Mouse (Mus musculus) midbrain, embryonic 12.5 days (tissue): ENCODE data around the gene Opa1. TPM values are rescaled to one million over a fixed set of nuclear protein-coding genes. Genes with fewer than 3 reads are reported as not detected.
A peak's percentile ranks its signal among the peaks of the same experiment; 100 is the strongest.

Source experiments
- ATAC-seq: fragments of 200-750 bp; cut with Nextera tagmentation; 2 replicates; pipeline ENCODE4 v1.8.0; 2017; ENCODE audit warnings: low read depth, moderate TSS enrichment, moderate library complexity; ENCODE audit not compliant: low FRiP score
- H3K27ac ChIP-seq: fragments of 300-500 bp; sonication (generic); replicated peaks from 2 replicates; pipeline ENCODE4 v1.5.1; 2016; ENCODE audit warnings: mild to moderate bottlenecking
- H3K27me3 ChIP-seq: fragments of 300-500 bp; sonication (generic); 2 replicates; pipeline ENCODE4 v1.6.1; 2016; ENCODE audit warnings: mild to moderate bottlenecking
- H3K36me3 ChIP-seq: fragments of 300-500 bp; sonication (generic); 2 replicates; pipeline ENCODE4 v1.6.1; 2016
- H3K4me1 ChIP-seq: fragments of 300-500 bp; sonication (generic); 2 replicates; pipeline ENCODE4 v1.6.1; 2016
- H3K4me2 ChIP-seq: fragments of 300-500 bp; sonication (generic); replicated peaks from 2 replicates; pipeline ENCODE4 v1.6.1; 2016; ENCODE audit warnings: mild to moderate bottlenecking, moderate library complexity
- H3K4me3 ChIP-seq: fragments of 300-500 bp; sonication (generic); 2 replicates; pipeline ENCODE4 v1.5.1; 2016; ENCODE audit warnings: mild to moderate bottlenecking
- H3K9ac ChIP-seq: fragments of 300-500 bp; sonication (generic); replicated peaks from 2 replicates; pipeline ENCODE4 v1.6.1; 2016; ENCODE audit warnings: mild to moderate bottlenecking, moderate library complexity
- H3K9me3 ChIP-seq: fragments of 300-500 bp; sonication (generic); 2 replicates; pipeline ENCODE4 v1.6.1; 2016; ENCODE audit warnings: mild to moderate bottlenecking
- WGBS: fragments of 180-500 bp; shearing (Covaris S2); methylation state at CpG from one replicate; pipeline ENCODE4 v1.1.7; 2016; 5-methylcytosine and 5-hydroxymethylcytosine counted together
- polyA plus RNA-seq: library from polyadenylated mRNA; unstranded; fragments of >200 nt; fragmentation: Nextera tagmentation; extraction: Ambion mirVana; gene quantifications from 2 replicates; pipeline ENCODE4 v1.2.1, GENCODE M21; 2016

Opa1 gene
- polyA plus RNA-seq, 1 experiment from 2014 or later = 50.4 TPM

DNA sequence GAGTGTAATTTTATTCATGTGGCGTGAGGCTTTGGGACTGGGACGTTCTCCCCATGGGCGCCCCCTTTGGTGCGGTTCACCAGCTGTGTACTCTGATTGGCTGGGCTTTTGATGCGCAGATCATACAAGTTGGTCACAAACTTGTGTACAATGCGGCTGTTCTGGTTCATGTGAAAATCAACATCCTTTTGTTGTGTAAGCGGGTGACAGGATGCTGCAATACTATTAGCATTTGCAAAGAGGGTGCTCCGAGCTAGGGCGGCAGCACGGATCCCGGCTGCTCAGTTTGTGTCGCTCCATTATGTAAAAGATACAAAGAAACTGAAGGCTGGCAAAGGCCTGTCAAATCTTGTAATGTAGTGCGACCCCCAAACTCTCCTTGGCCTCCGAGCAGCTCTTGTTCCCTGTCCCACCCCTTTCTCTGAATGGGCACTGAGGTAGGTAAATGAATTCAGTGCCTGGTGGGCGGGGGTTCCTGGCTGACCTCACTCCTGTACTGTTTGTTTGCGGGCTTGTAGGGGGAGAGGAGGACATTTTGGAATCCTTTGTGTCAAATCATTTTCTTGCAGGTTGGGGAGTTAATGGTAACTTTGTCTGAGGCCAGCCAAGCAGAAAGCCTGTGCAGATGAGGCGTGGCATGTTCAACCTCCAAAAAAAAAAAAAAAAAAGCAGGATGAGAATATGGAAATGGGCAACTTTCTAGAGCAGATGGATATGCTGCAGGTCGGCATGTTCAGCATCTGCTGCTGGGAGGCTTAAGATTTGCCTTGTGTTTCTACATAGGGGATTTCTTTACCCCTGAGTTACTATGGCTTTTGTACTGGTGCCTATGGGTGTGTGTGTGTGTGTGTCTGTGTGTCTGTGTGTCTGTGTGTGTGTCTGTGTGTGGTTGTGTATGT is 78.8 kb downstream of the Opa1 start:
- H3K27me3 ChIP-seq = peaks cover 81% of the 10 kb centered on the region
- peak overlapping the region; percentile 18; the same call in 1 of the 2 replicates for H3K4me3 ChIP-seq
- peak; percentile 94 for ATAC-seq
- H3K27ac ChIP-seq = peak overlapping the region; percentile 57
- H3K4me2 ChIP-seq = peak overlapping the region; percentile 50
- WGBS = 4% methylated on average over 18 of the region's 18 CpGs
- no peaks in the 10 kb centered on the region for H3K36me3 ChIP-seq
- no peak overlapping the region for H3K9ac ChIP-seq
- no peaks in the 10 kb centered on the region for H3K9me3 ChIP-seq
- H3K4me1 ChIP-seq = peaks cover 28% of the 10 kb centered on the region

DNA sequence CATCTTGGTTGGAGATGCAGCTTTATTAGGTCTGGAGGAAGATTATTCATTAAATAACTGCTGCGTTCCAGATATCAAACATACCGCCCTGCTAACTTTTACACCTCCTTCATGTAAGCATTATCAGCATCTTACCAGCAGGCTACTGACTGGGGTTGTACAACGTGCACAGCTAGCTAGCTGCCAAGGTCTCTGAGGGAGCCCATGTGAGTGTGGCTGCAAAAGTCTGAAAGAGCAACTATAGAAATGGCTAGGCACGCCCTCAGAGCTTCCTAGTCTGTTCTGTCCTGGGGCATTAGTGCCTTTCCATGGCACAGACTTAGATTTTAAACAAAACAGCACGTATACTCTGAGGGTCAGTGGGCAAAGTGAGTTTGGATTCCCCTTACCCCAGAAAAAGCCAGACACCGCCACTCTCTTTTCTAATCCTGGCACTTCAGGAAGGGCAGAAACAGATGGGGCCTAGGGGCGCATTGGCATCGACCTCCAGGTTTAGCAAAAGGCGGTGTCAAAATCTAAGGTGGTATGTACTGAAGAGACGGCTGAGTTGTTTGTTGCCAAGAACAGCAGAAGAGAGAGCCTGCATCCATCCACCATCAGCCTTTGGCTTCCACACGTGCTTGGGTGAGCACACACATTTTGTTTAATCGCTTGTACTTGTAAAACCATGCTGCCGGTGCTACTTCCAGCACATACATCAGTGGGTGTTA is 80.1 kb downstream of the Opa1 start:
- no peak overlapping the region for H3K27ac ChIP-seq
- no peak overlapping the region for H3K9ac ChIP-seq
- WGBS = 81% methylated on average over 13 of the region's 13 CpGs
- H3K27me3 ChIP-seq = peaks cover 83% of the 10 kb centered on the region
- no peaks in the 10 kb centered on the region for H3K9me3 ChIP-seq
- H3K4me2 ChIP-seq = no peak overlapping the region
- no peak overlapping the region for H3K4me3 ChIP-seq
- H3K4me1 ChIP-seq = peaks cover 28% of the 10 kb centered on the region
- no peaks in the 10 kb centered on the region for H3K36me3 ChIP-seq
- ATAC-seq = no peak

DNA sequence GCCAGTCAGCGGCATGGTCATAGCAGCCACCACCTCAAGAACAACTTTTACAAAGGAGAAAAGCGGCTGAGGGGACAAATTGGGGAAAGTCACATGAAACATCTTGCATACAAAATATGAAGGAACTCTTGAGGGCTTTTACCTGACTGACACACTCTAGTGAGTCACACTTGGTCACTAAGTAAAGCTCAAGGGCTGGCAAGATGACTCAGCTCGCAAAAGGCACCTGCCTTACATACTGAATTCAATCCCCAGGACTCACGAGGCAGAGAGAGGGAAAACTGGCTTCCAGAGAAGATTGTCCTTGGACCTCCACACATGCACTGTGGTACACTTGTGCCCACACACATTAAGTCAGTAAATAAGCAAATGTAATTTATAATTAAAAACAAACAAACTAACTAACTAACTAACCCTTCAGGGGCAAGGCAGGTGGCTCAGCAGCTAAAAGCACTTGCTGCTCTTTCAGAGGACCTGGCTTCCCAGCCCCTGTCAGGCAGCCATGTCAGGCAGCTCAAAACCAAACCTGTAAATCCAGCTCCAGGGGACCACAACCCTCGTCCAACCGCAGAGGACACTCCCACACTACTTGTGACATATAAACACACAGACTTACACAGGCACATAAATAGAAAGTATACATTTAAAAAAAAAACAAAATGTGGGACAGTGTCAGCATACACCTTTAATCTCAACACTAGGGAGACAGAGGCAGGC is 84.1 kb downstream of the Opa1 start:
- H3K36me3 ChIP-seq = no peaks in the 10 kb centered on the region
- H3K27ac ChIP-seq = no peak overlapping the region
- ATAC-seq = no peak
- H3K27me3 ChIP-seq = peaks cover 89% of the 10 kb centered on the region
- H3K9me3 ChIP-seq = no peaks in the 10 kb centered on the region
- H3K9ac ChIP-seq = no peak overlapping the region
- no peak overlapping the region for H3K4me3 ChIP-seq
- H3K4me2 ChIP-seq = no peak overlapping the region
- 86% methylated on average over 6 of the region's 6 CpGs for WGBS
- H3K4me1 ChIP-seq = peaks cover 28% of the 10 kb centered on the region

DNA sequence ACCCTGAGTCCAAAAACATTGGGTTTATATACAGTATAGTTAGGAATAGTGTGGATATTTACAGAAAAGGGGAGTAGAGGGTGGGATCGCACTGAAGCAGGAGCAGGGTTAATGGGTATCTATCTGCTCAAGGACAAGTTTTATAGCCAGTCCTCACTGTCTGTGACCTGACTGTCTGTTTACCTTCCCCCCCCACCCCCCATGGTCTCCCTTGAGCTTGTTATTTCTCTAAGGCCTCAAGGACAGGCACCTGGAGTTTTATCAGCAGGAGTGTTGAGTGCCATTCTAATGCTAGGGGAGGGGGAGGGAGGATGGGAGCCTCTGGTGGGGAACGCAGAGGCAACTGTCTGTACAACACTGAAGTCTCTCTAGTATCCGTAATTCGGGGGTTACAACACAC is 85.3 kb downstream of the Opa1 start:
- ATAC-seq = no peak
- Histone ChIP-seq H3K27me3 (peaks cover 89% of the 10 kb centered on the region), H3K36me3 (no peaks in the 10 kb centered on the region), H3K4me2 (no peak overlapping the region), H3K27ac (no peak overlapping the region), H3K9me3 (no peaks in the 10 kb centered on the region), H3K4me3 (no peak overlapping the region), H3K9ac (no peak overlapping the region), H3K4me1 (peaks cover 16% of the 10 kb centered on the region)
- 51% methylated on average over 4 of the region's 4 CpGs for WGBS

DNA sequence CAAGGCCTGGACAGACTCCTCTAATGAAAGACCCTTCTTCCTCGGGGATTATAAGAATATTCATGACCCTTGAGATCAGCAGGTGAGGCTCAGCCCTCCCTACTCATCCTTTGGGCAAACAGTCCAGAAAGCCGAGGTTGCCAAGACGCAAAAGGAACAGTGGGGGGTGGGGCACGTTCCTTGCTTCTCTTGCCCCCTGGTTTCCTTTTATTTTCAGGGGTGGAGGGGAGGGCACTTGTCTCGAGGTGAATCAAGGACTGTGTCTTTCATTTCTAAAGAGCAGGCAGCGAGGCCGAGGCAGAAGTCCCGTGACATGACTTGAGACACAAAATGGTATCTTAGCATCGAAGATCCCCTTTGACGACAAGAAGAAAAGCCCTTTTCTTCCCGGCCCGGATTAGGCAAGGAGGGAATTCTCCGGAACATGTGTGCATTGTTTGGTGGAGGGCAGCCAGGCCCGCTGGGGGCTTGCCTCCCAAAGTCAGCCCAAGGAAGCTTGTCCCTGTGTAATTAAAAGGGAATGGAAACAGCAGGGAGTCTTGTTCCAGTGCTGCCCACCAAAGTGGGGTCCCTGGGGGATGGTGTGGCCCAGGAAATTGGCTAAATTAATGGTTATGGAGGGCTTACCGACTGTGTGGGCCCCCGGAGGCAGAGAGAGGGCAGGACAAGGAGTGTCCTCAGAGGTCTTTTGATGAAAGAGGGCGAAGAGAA is 88.0 kb downstream of the Opa1 start:
- H3K36me3 ChIP-seq = no peaks in the 10 kb centered on the region
- WGBS = 2% methylated on average over 17 of the region's 17 CpGs
- H3K4me1 ChIP-seq = peaks cover 15% of the 10 kb centered on the region
- no peaks in the 10 kb centered on the region for H3K9me3 ChIP-seq
- H3K9ac ChIP-seq = no peak overlapping the region
- H3K4me2 ChIP-seq = peak overlapping the region; percentile 35
- H3K27ac ChIP-seq = peak overlapping the region; percentile 40; the same call in 1 of the 2 replicates
- ATAC-seq = peak; percentile 82
- no peak overlapping the region for H3K4me3 ChIP-seq
- peaks cover 88% of the 10 kb centered on the region for H3K27me3 ChIP-seq

DNA sequence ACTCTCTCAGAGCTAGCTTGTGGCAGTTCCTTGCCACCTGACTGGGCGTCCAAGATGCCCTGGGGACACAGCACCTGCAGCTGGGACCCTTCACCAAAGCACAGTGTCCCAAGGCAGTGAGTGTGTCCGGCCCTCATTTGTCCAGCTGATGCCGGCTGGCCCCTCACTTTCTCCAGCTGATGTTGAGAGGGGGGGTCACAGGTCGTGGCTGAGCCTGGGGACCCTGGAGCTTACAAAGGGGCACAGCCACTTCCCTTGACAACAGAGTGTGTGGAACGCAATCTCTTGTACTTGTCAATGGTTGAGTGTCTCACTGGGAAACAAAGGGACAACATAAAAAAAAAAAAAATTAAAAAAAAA is 88.5 kb downstream of the Opa1 start:
- ATAC-seq = no peak; the same call in 1 of the 2 replicates
- Histone ChIP-seq H3K36me3 (no peaks in the 10 kb centered on the region), H3K27me3 (peaks cover 88% of the 10 kb centered on the region), H3K4me2 (peak overlapping the region; percentile 35), H3K4me3 (no peak overlapping the region), H3K4me1 (peaks cover 15% of the 10 kb centered on the region), H3K27ac (peak overlapping the region; percentile 40; the same call in 1 of the 2 replicates), H3K9me3 (no peaks in the 10 kb centered on the region), H3K9ac (no peak overlapping the region)
- 0% methylated on average over 5 of the region's 5 CpGs for WGBS

DNA sequence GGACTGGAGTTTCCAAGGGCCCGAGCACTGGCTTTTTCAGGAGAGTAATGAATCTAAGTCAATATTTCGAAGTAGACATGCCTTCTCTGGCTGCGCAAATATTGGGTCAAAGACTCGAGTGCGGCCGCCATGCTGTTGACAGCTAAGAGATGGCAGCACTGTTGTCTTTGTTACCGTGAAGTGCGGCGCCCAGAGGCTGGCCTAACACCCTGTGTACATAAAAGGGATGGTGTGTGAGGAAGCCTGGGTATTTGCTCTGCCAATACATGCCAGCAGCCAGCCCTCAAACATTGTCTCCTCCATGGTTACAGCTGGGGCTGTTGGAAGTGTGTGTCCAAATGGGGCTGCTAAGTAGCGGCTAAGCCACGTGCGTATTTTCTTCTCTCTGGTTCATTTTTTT is 89.3 kb downstream of the Opa1 start:
- ATAC-seq = 0 out of 2 replicates have a peak, but pooled peaks have one; percentile 28
- Histone ChIP-seq H3K4me2 (no peak overlapping the region), H3K4me1 (peaks cover 15% of the 10 kb centered on the region), H3K27ac (no peak overlapping the region), H3K4me3 (no peak overlapping the region), H3K9me3 (no peaks in the 10 kb centered on the region), H3K9ac (no peak overlapping the region), H3K36me3 (no peaks in the 10 kb centered on the region), H3K27me3 (peaks cover 88% of the 10 kb centered on the region)
- 64% methylated on average over 12 of the region's 12 CpGs for WGBS

DNA sequence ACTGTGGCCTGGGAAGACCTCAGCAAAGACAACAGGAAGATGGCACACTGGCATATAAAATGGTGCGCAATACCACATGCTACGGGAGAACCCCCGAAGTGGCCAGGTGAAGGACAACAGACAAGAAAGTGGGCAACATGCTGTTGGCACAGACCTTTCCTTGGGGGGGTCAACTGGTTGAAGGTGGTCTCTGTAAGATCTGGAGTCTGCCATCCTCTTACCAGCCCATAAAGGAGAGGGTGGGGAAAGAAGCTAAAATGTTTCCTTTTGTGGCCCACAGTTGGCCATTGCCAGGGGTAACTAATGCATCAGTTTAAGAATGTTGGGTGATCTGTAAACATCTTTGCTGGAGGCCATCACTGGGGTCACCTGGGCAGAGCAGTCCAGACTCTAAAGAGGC is 91.7 kb downstream of the Opa1 start:
- Histone ChIP-seq H3K4me1 (peaks cover 15% of the 10 kb centered on the region), H3K4me3 (no peak overlapping the region), H3K9me3 (no peaks in the 10 kb centered on the region), H3K4me2 (no peak overlapping the region), H3K27me3 (peaks cover 83% of the 10 kb centered on the region), H3K9ac (no peak overlapping the region), H3K27ac (no peak overlapping the region), H3K36me3 (no peaks in the 10 kb centered on the region)
- 99% methylated on average over 3 of the region's 3 CpGs for WGBS
- no peak for ATAC-seq

DNA sequence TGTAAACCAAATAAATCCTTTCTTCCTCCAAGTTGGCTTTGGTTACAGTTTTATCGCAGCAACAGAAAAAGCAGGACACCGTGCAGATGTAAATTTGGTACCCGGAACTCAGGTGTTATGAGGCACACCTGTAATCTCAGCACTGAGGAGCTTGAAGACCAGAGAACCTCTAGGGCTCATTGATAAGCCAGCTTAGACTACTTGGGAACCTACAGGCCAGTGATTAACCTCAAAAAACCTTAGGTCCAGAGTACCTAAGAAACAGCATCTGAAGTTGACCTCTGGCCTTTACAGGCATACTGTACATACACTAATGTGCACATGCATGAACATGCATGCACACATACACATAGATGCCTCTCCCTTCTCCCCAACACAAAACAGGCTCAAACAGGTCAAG is 94.1 kb downstream of the Opa1 start:
- H3K4me1 ChIP-seq = no peaks in the 10 kb centered on the region
- H3K9ac ChIP-seq = no peak overlapping the region
- no peak overlapping the region for H3K4me3 ChIP-seq
- ATAC-seq = no peak
- H3K27ac ChIP-seq = no peak overlapping the region
- peaks cover 91% of the 10 kb centered on the region for H3K27me3 ChIP-seq
- over 99% methylated on average over 3 of the region's 3 CpGs for WGBS
- H3K9me3 ChIP-seq = peaks cover 5% of the 10 kb centered on the region
- H3K36me3 ChIP-seq = no peaks in the 10 kb centered on the region
- no peak overlapping the region for H3K4me2 ChIP-seq

DNA sequence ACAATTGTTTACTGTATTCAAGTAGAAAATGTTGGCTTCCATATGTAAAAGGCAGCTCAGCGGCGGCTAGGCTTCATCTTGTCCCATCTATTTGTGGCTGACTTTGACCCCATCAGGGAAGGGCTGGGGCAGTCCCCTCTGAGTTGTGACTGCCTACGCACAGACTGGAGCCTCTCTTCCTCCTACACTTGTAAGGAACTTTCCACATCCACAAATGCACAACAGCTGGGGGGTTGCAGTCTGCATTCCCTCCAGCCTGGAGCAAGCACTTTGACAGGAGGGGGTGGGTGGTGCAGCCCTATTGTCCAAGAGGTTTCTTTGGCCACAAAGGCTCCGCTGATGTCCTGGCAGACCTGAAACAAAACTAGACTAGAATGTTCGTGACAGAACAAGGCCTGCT is 100.5 kb downstream of the Opa1 start:
- H3K9me3 ChIP-seq = peaks cover 5% of the 10 kb centered on the region
- peaks cover 23% of the 10 kb centered on the region for H3K4me1 ChIP-seq
- H3K4me2 ChIP-seq = no peak overlapping the region
- no peaks in the 10 kb centered on the region for H3K36me3 ChIP-seq
- no peak overlapping the region for H3K27ac ChIP-seq
- ATAC-seq = no peak
- H3K4me3 ChIP-seq = no peak overlapping the region
- no peak overlapping the region for H3K9ac ChIP-seq
- 66% methylated on average over 5 of the region's 5 CpGs for WGBS
- peaks cover 75% of the 10 kb centered on the region for H3K27me3 ChIP-seq

DNA sequence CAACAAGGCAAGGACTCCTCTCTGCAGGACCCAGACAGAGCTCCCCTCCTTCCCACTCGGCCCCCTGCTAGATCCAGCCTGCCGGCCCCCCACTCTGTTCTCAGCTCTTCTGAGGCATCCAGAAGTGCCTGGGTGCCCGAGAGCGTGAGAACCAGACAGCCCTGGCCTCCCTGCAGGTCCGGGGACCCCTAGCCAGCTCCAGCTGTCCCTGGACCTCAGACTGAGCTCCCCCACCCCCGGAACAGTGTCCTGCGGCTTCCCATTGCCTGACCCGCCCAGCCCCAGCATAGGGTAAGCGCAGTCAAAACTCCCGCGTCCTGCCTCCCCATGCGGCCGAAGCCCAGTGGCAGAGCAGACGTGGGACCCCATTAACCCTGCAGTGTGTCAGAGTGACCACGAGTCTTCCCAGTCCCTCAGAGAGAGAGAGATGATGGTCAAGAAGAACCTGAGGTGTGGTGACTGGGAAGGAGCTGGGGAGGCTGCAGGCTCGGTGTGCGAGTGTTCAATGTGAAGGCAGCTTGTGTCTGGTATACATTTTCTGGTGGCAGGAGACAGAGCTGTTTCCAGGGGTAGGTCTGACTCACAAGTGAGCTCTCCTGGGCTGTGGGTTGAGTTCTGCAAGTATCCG is 101.5 kb downstream of the Opa1 start:
- H3K4me1 ChIP-seq = peaks cover 23% of the 10 kb centered on the region
- 53% methylated on average over 18 of the region's 18 CpGs for WGBS
- no peak for ATAC-seq

More for the DNA sequence above, 101.5 kb downstream of the Opa1 start:
- Histone ChIP-seq H3K9ac (no peak overlapping the region), H3K36me3 (no peaks in the 10 kb centered on the region), H3K4me2 (no peak overlapping the region), H3K9me3 (peaks cover 5% of the 10 kb centered on the region), H3K4me3 (no peak overlapping the region), H3K27me3 (peaks cover 83% of the 10 kb centered on the region), H3K27ac (no peak overlapping the region)
